Mouse (Mus musculus) ES-E14 (cell line): ENCODE data around the gene Atp5s. TPM values are rescaled to one million over a fixed set of nuclear protein-coding genes. Genes with fewer than 3 reads are reported as not detected.

Experiments
- DNase-seq: peaks from one replicate; pipeline ENCODE4 v3.0.0-alpha.2; 2013; ENCODE audit warnings: low read depth, low spot score
- H3K27ac ChIP-seq: 2 replicates; pipeline ENCODE4 v1.5.1; 2012; ENCODE audit warnings: low read depth, mild to moderate bottlenecking, low read length, moderate library complexity, mixed read lengths; ENCODE audit not compliant: poor library complexity, insufficient read depth, severe bottlenecking
- H3K36me3 ChIP-seq: 2 replicates; pipeline ENCODE4 v1.6.1; 2012; ENCODE audit warnings: mild to moderate bottlenecking, low read length, moderate library complexity, mixed read lengths; ENCODE audit not compliant: control insufficient read depth, poor library complexity, insufficient read depth, severe bottlenecking
- H3K4me1 ChIP-seq, 2 experiments: fragments of 150-350 bp in 1 of 2; sonication (generic) in 1 of 2; 2 replicates each; pipeline ENCODE4 v1.6.1; 2012; ENCODE audit warnings: low read length in 2 of 2, mild to moderate bottlenecking in 1 of 2, mixed read lengths in 1 of 2; ENCODE audit not compliant: control insufficient read depth in 2 of 2, insufficient read depth in 2 of 2, poor library complexity in 1 of 2
- H3K4me3 ChIP-seq, 2 experiments: fragments of 150-350 bp in 1 of 2; sonication (generic) in 1 of 2; 2 replicates each; pipeline ENCODE4 v1.5.1; 2012; ENCODE audit warnings: low read length in 2 of 2, low read depth in 1 of 2, mild to moderate bottlenecking in 1 of 2, mixed read lengths in 1 of 2; ENCODE audit not compliant: insufficient read depth in 1 of 2, poor library complexity in 1 of 2, severe bottlenecking in 1 of 2
- H3K9ac ChIP-seq: 2 replicates; pipeline ENCODE4 v1.6.1; 2012; ENCODE audit warnings: low read depth, mild to moderate bottlenecking, low read length, mixed read lengths; ENCODE audit not compliant: poor library complexity, insufficient read depth, severe bottlenecking
- H3K9me3 ChIP-seq: fragments of 150-350 bp; sonication (generic); 2 replicates; pipeline ENCODE4 v1.6.1; 2012; ENCODE audit warnings: low read depth, mild to moderate bottlenecking, low read length; ENCODE audit not compliant: control insufficient read depth, insufficient read depth
- CHD2 ChIP-seq: IDR thresholded peaks from 2 replicates; pipeline ENCODE4 v1.6.1; 2014; ENCODE audit warnings: mild to moderate bottlenecking, low read depth, low read length, inconsistent platforms
- HCFC1 ChIP-seq: IDR thresholded peaks from 2 replicates; pipeline ENCODE4 v1.6.1; 2012; ENCODE audit warnings: low read length, inconsistent platforms, borderline replicate concordance; ENCODE audit not compliant: insufficient read depth
- MAFK ChIP-seq: IDR thresholded peaks from 2 replicates; pipeline ENCODE4 v1.6.1; 2014; ENCODE audit warnings: mild to moderate bottlenecking, low read depth, low read length, inconsistent platforms; ENCODE audit not compliant: insufficient read depth
- ZC3H11A ChIP-seq: IDR thresholded peaks from 2 replicates; pipeline ENCODE4 v1.6.1; 2012; ENCODE audit warnings: low read depth, mild to moderate bottlenecking, inconsistent platforms, low read length, borderline replicate concordance
- ZNF384 ChIP-seq: IDR thresholded peaks from 2 replicates; pipeline ENCODE4 v1.6.1; 2012; ENCODE audit warnings: low read depth, low read length, inconsistent platforms
- in situ Hi-C, 2 experiments: fragments of 600-800 bp; cut with MboI; formaldehyde crosslinking; loops; one replicate each; pipeline ENCODE4 v1.15.1; 2025; ENCODE audit warnings: low sequenced_read_pairs in 2 of 2, inconsistent platforms in 1 of 2; ENCODE audit not compliant: unreplicated experiment in 2 of 2
- total RNA-seq: library from RNA; depleted of rRNA; stranded (reverse); fragments of 300-350 nt; gene quantifications from 2 replicates; pipeline ENCODE4 v1.2.3, GENCODE M21; 2012

The Atp5s gene
- total RNA-seq, 1 experiment, result 7.9 TPM

GRCm38 (mm10) chr12:69724018-69724710 is 586 bp upstream of the Atp5s start:
- no peak for TF ChIP-seq MAFK
- no peak for TF ChIP-seq CHD2
- no peak for TF ChIP-seq ZNF384
- TF ChIP-seq HCFC1, result no peak
- no peak for TF ChIP-seq ZC3H11A
- peak overlapping the region; percentile 83 to 85 for H3K4me3 ChIP-seq
- in situ Hi-C loops, result no loop called here
- H3K36me3 ChIP-seq, result peaks cover 13% of the 10 kb centered on the region
- no peak for DNase-seq
- peak overlapping the region; percentile 76 for H3K9ac ChIP-seq
- no peak overlapping the region; the same call in 1 of the 2 replicates for H3K27ac ChIP-seq
- H3K9me3 ChIP-seq, result peaks cover 8% of the 10 kb centered on the region
- H3K4me1 ChIP-seq, result peaks cover 4 to 10% of the 10 kb centered on the region in 2 experiments; a peak in 3 of 4 replicates

- in situ Hi-C loops, result no loop called here
- TF ChIP-seq CHD2, result no peak
- TF ChIP-seq MAFK, result no peak
- no peak for TF ChIP-seq ZNF384
- TF ChIP-seq HCFC1, result no peak
- no peak for TF ChIP-seq ZC3H11A
These were observed 4.5 kb downstream of the Atp5s start for GRCm38 (mm10) chr12:69729246-69729645.

GRCm38 (mm10) chr12:69730306-69730705 is 5.6 kb downstream of the Atp5s start:
- no peak overlapping the region for H3K9ac ChIP-seq
- TF ChIP-seq CHD2 (no peak), HCFC1 (no peak), ZC3H11A (no peak), MAFK (no peak), ZNF384 (no peak)
- DNase-seq, result no peak
- H3K9me3 ChIP-seq, result peaks cover 6% of the 10 kb centered on the region
- in situ Hi-C loops, result no loop called here
- H3K27ac ChIP-seq, result peak overlapping the region; percentile 78; the same call in 1 of the 2 replicates
- H3K36me3 ChIP-seq, result peaks cover 4% of the 10 kb centered on the region
- H3K4me1 ChIP-seq, result peaks cover 8 to 14% of the 10 kb centered on the region in 2 experiments; a peak in 3 of 4 replicates
- no peak overlapping the region for H3K4me3 ChIP-seq

More at GRCm38 (mm10) chr12:69729246-69729645, 4.5 kb downstream of the Atp5s start:
- Histone ChIP-seq H3K9me3 (peaks cover 6% of the 10 kb centered on the region), H3K27ac (no peak overlapping the region; the same call in 1 of the 2 replicates), H3K36me3 (peaks cover 4% of the 10 kb centered on the region), H3K9ac (no peak overlapping the region), H3K4me1 (peaks cover 8 to 14% of the 10 kb centered on the region in 2 experiments; a peak in 3 of 4 replicates), H3K4me3 (no peak overlapping the region)
- no peak for DNase-seq

GRCm38 (mm10) chr12:69732221-69732620 is 7.5 kb downstream of the Atp5s start:
- no peak for TF ChIP-seq HCFC1
- TF ChIP-seq MAFK, result no peak
- TF ChIP-seq ZNF384, result no peak
- TF ChIP-seq ZC3H11A, result no peak
- TF ChIP-seq CHD2, result no peak
- H3K9me3 ChIP-seq, result peaks cover 6% of the 10 kb centered on the region
- H3K36me3 ChIP-seq, result peaks cover 4% of the 10 kb centered on the region
- H3K27ac ChIP-seq, result peak overlapping the region; percentile 78; the same call in 1 of the 2 replicates
- H3K4me1 ChIP-seq, result peaks cover 8 to 14% of the 10 kb centered on the region in 2 experiments; a peak in 3 of 4 replicates
- in situ Hi-C loops, result no loop called here
- H3K4me3 ChIP-seq, result no peak overlapping the region
- no peak overlapping the region for H3K9ac ChIP-seq
- DNase-seq, result no peak

- no peak overlapping the region for H3K9ac ChIP-seq
- no peak overlapping the region for H3K4me3 ChIP-seq
- H3K36me3 ChIP-seq, result peaks cover 4% of the 10 kb centered on the region
- DNase-seq, result no peak
- peaks cover 6% of the 10 kb centered on the region for H3K9me3 ChIP-seq
- no peak overlapping the region for H3K27ac ChIP-seq
- no peak for TF ChIP-seq ZNF384
- 0 out of 2 replicates have a peak, but pooled peaks have one; percentile 5 for TF ChIP-seq ZC3H11A
- in situ Hi-C loops, result no loop called here
- H3K4me1 ChIP-seq, result peaks cover 8 to 12% of the 10 kb centered on the region in 2 experiments; a peak in 3 of 4 replicates
These were observed 8.8 kb downstream of the Atp5s start for GRCm38 (mm10) chr12:69733518-69733917.
